Mouse (Mus musculus): Measurements from ENCODE around the gene Foxj1. TPM values are rescaled to one million over a fixed set of nuclear protein-coding genes. Genes with fewer than 3 reads are reported as not detected.

The Foxj1 gene
- polyA plus RNA-seq, 1 experiment from 2014 or later: 2.0 TPM

- 90% methylated on average over 11 of the region's 11 CpGs for WGBS
- no peak for ATAC-seq (replicated peaks; ENCODE audit: extremely low read depth, insufficient read depth, low FRiP score)
These were observed 37.0 kb downstream of the Foxj1 start for GRCm38 (mm10) chr11:116298221-116298620.

GRCm38 (mm10) chr11:116297017-116297416, 38.2 kb downstream of the Foxj1 start:
- Histone ChIP-seq H3K4me3 (ENCODE audit: low read length) (no peak overlapping the region), H3K4me2 (ENCODE audit: low read depth, low read length) (no peak overlapping the region), H3K4me1 (ENCODE audit: control insufficient read depth, insufficient read depth, low read length) (no peaks in the 10 kb centered on the region), H3K27ac (ENCODE audit: low read length) (no peak overlapping the region), H3K9me3 (replicated peaks; ENCODE audit: control insufficient read depth, low read length) (no peaks in the 10 kb centered on the region), H3K27me3 (ENCODE audit: control insufficient read depth, insufficient read depth, low read length) (no peaks in the 10 kb centered on the region), H3K9ac (ENCODE audit: low read length) (no peak overlapping the region), H3K36me3 (ENCODE audit: control insufficient read depth, insufficient read depth) (peaks cover 25% of the 10 kb centered on the region)
- 45% methylated on average over 3 of the region's 3 CpGs for WGBS
- ATAC-seq (replicated peaks; ENCODE audit: extremely low read depth, insufficient read depth, low FRiP score): no peak

More at GRCm38 (mm10) chr11:116298221-116298620, 37.0 kb downstream of the Foxj1 start:
- Histone ChIP-seq H3K9ac (ENCODE audit: low read length) (no peak overlapping the region), H3K4me1 (ENCODE audit: control insufficient read depth, insufficient read depth, low read length) (no peaks in the 10 kb centered on the region), H3K27me3 (ENCODE audit: control insufficient read depth, insufficient read depth, low read length) (no peaks in the 10 kb centered on the region), H3K4me3 (ENCODE audit: low read length) (no peak overlapping the region), H3K9me3 (replicated peaks; ENCODE audit: control insufficient read depth, low read length) (no peaks in the 10 kb centered on the region), H3K27ac (ENCODE audit: low read length) (no peak overlapping the region), H3K4me2 (ENCODE audit: low read depth, low read length) (no peak overlapping the region), H3K36me3 (ENCODE audit: control insufficient read depth, insufficient read depth) (peaks cover 32% of the 10 kb centered on the region)

GRCm38 (mm10) chr11:116296191-116296734, 38.9 kb downstream of the Foxj1 start:
- Histone ChIP-seq H3K27ac (ENCODE audit: low read length) (no peak overlapping the region), H3K4me2 (ENCODE audit: low read depth, low read length) (no peak overlapping the region), H3K27me3 (ENCODE audit: control insufficient read depth, insufficient read depth, low read length) (no peaks in the 10 kb centered on the region), H3K9me3 (replicated peaks; ENCODE audit: control insufficient read depth, low read length) (no peaks in the 10 kb centered on the region), H3K4me1 (ENCODE audit: control insufficient read depth, insufficient read depth, low read length) (no peaks in the 10 kb centered on the region), H3K9ac (ENCODE audit: low read length) (no peak overlapping the region), H3K4me3 (ENCODE audit: low read length) (no peak overlapping the region), H3K36me3 (ENCODE audit: control insufficient read depth, insufficient read depth) (peaks cover 21% of the 10 kb centered on the region)
- WGBS: 87% methylated on average over 8 of the region's 8 CpGs
- no peak for ATAC-seq (replicated peaks; ENCODE audit: extremely low read depth, insufficient read depth, low FRiP score)

GRCm38 (mm10) chr11:116294319-116294718, 40.9 kb downstream of the Foxj1 start:
- H3K27ac ChIP-seq (ENCODE audit: low read length): no peak overlapping the region
- no peak overlapping the region for H3K9ac ChIP-seq (ENCODE audit: low read length)
- H3K4me1 ChIP-seq (ENCODE audit: control insufficient read depth, insufficient read depth, low read length): peaks cover 4% of the 10 kb centered on the region; the same call in 1 of the 2 replicates
- no peak overlapping the region for H3K4me2 ChIP-seq (ENCODE audit: low read depth, low read length)
- no peak overlapping the region for H3K4me3 ChIP-seq (ENCODE audit: low read length)
- H3K27me3 ChIP-seq (ENCODE audit: control insufficient read depth, insufficient read depth, low read length): no peaks in the 10 kb centered on the region
- H3K36me3 ChIP-seq (ENCODE audit: control insufficient read depth, insufficient read depth): peaks cover 15% of the 10 kb centered on the region
- 0 out of 2 replicates have a peak, but pooled peaks have one; percentile 49 for ATAC-seq (replicated peaks; ENCODE audit: extremely low read depth, insufficient read depth, low FRiP score)
- H3K9me3 ChIP-seq (replicated peaks; ENCODE audit: control insufficient read depth, low read length): no peaks in the 10 kb centered on the region
- WGBS: 40% methylated on average over 5 of the region's 5 CpGs

GRCm38 (mm10) chr11:116293538-116294137, 41.6 kb downstream of the Foxj1 start:
- H3K4me2 ChIP-seq (ENCODE audit: low read depth, low read length): no peak overlapping the region
- no peak overlapping the region for H3K4me3 ChIP-seq (ENCODE audit: low read length)
- peaks cover 16% of the 10 kb centered on the region for H3K36me3 ChIP-seq (ENCODE audit: control insufficient read depth, insufficient read depth)
- 85% methylated on average over 12 of the region's 12 CpGs for WGBS
- H3K4me1 ChIP-seq (ENCODE audit: control insufficient read depth, insufficient read depth, low read length): peaks cover 4% of the 10 kb centered on the region; the same call in 1 of the 2 replicates
- H3K9ac ChIP-seq (ENCODE audit: low read length): no peak overlapping the region
- no peaks in the 10 kb centered on the region for H3K27me3 ChIP-seq (ENCODE audit: control insufficient read depth, insufficient read depth, low read length)
- ATAC-seq (replicated peaks; ENCODE audit: extremely low read depth, insufficient read depth, low FRiP score): no peak
- no peaks in the 10 kb centered on the region for H3K9me3 ChIP-seq (replicated peaks; ENCODE audit: control insufficient read depth, low read length)
- no peak overlapping the region for H3K27ac ChIP-seq (ENCODE audit: low read length)

- no peaks in the 10 kb centered on the region for H3K27me3 ChIP-seq (ENCODE audit: control insufficient read depth, insufficient read depth, low read length)
- peaks cover 18% of the 10 kb centered on the region for H3K36me3 ChIP-seq (ENCODE audit: control insufficient read depth, insufficient read depth)
- no peak for ATAC-seq (replicated peaks; ENCODE audit: extremely low read depth, insufficient read depth, low FRiP score)
- peaks cover 4% of the 10 kb centered on the region; the same call in 1 of the 2 replicates for H3K4me1 ChIP-seq (ENCODE audit: control insufficient read depth, insufficient read depth, low read length)
- H3K4me2 ChIP-seq (ENCODE audit: low read depth, low read length): no peak overlapping the region
- no peak overlapping the region for H3K4me3 ChIP-seq (ENCODE audit: low read length)
- no peak overlapping the region for H3K27ac ChIP-seq (ENCODE audit: low read length)
- H3K9ac ChIP-seq (ENCODE audit: low read length): no peak overlapping the region
- 90% methylated on average over 13 of the region's 13 CpGs for WGBS
- H3K9me3 ChIP-seq (replicated peaks; ENCODE audit: control insufficient read depth, low read length): no peaks in the 10 kb centered on the region
These were observed 42.8 kb downstream of the Foxj1 start for GRCm38 (mm10) chr11:116292401-116292800.

- H3K27me3 ChIP-seq (ENCODE audit: control insufficient read depth, insufficient read depth, low read length): no peaks in the 10 kb centered on the region
- no peak overlapping the region for H3K4me3 ChIP-seq (ENCODE audit: low read length)
- WGBS: 45% methylated on average over 8 of the region's 8 CpGs
- H3K36me3 ChIP-seq (ENCODE audit: control insufficient read depth, insufficient read depth): peaks cover 18% of the 10 kb centered on the region; the same call in 1 of the 2 replicates
- no peak overlapping the region for H3K9ac ChIP-seq (ENCODE audit: low read length)
- H3K4me1 ChIP-seq (ENCODE audit: control insufficient read depth, insufficient read depth, low read length): peaks cover 4% of the 10 kb centered on the region; the same call in 1 of the 2 replicates
- no peak overlapping the region for H3K27ac ChIP-seq (ENCODE audit: low read length)
- H3K4me2 ChIP-seq (ENCODE audit: low read depth, low read length): no peak overlapping the region
- H3K9me3 ChIP-seq (replicated peaks; ENCODE audit: control insufficient read depth, low read length): no peaks in the 10 kb centered on the region
- no peak for ATAC-seq (replicated peaks; ENCODE audit: extremely low read depth, insufficient read depth, low FRiP score)
These were observed 44.6 kb downstream of the Foxj1 start for GRCm38 (mm10) chr11:116290556-116290955.

GRCm38 (mm10) chr11:116287351-116287750, 47.8 kb downstream of the Foxj1 start:
- ATAC-seq (replicated peaks; ENCODE audit: extremely low read depth, insufficient read depth, low FRiP score): no peak
- no peak overlapping the region for H3K9ac ChIP-seq (ENCODE audit: low read length)
- no peaks in the 10 kb centered on the region for H3K9me3 ChIP-seq (replicated peaks; ENCODE audit: control insufficient read depth, low read length)
- peaks cover 4% of the 10 kb centered on the region; the same call in 1 of the 2 replicates for H3K4me1 ChIP-seq (ENCODE audit: control insufficient read depth, insufficient read depth, low read length)
- H3K27ac ChIP-seq (ENCODE audit: low read length): no peak overlapping the region
- peaks cover 28% of the 10 kb centered on the region for H3K27me3 ChIP-seq (ENCODE audit: control insufficient read depth, insufficient read depth, low read length)
- no peak overlapping the region for H3K4me3 ChIP-seq (ENCODE audit: low read length)
- peaks cover 18% of the 10 kb centered on the region; the same call in 1 of the 2 replicates for H3K36me3 ChIP-seq (ENCODE audit: control insufficient read depth, insufficient read depth)
- no peak overlapping the region for H3K4me2 ChIP-seq (ENCODE audit: low read depth, low read length)
- WGBS: 81% methylated on average over 5 of the region's 5 CpGs

- 53% methylated on average over 7 of the region's 7 CpGs for WGBS
- Histone ChIP-seq H3K4me1 (ENCODE audit: control insufficient read depth, insufficient read depth, low read length) (peaks cover 8% of the 10 kb centered on the region), H3K4me3 (ENCODE audit: low read length) (no peak overlapping the region), H3K27me3 (ENCODE audit: control insufficient read depth, insufficient read depth, low read length) (peaks cover 44% of the 10 kb centered on the region), H3K36me3 (ENCODE audit: control insufficient read depth, insufficient read depth) (peaks cover 14% of the 10 kb centered on the region; the same call in 1 of the 2 replicates), H3K4me2 (ENCODE audit: low read depth, low read length) (no peak overlapping the region), H3K9ac (ENCODE audit: low read length) (no peak overlapping the region), H3K9me3 (replicated peaks; ENCODE audit: control insufficient read depth, low read length) (no peaks in the 10 kb centered on the region), H3K27ac (ENCODE audit: low read length) (no peak overlapping the region)
- no peak for ATAC-seq (replicated peaks; ENCODE audit: extremely low read depth, insufficient read depth, low FRiP score)
These were observed 49.4 kb downstream of the Foxj1 start for GRCm38 (mm10) chr11:116285770-116286191.
